Mouse (Mus musculus): Measurements from ENCODE around the gene Fam71e1.

The Fam71e1 gene

DNA sequence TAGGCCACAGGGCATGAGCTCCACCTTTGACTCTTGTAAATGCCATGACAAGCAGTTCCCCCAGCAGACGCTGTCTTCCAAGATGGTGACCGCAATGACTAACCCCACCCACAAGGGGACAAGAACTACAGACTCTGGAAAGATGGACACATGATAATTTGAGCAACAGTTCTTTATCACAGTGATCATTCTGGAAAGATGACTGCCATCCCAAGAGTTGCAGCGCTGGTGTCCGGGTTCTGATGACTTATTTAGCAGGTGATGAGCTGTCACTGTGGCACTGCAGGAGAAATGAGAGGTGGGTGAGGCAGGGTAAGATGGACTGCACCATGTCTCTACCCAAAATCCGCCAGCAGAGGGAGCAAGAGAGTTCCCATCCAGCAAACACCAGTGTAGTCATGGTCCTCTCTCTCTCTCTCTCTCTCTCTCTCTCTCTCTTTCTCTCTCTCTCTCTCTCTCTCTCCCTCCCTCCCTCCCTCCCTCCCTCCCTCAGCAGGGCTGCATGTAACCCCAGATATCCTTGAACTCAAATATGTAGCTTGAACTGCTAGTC is 5.3 kb downstream of the Fam71e1 start:
- peak; percentile 72 to 82 for DNase-seq

DNA sequence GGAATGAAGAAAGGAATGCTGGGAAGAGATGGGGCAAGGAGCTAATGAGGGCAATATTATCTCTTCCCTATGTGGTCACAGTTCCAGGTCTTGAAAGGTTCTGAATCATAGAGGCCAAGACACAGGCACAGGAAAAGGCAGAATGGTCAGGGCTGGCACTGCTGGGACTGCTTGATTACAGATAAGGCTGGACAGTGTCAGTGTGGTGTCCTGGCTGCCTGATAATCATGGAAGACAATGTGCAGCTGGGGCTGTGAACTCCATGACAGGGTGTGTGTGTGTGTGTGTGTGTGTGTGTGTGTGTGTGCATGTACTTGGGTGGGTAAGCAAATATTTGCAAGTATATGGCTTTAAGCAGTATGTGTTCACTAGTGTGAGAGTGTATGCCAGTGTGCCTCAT is 11.1 kb downstream of the Fam71e1 start:
- no peak for DNase-seq

DNA sequence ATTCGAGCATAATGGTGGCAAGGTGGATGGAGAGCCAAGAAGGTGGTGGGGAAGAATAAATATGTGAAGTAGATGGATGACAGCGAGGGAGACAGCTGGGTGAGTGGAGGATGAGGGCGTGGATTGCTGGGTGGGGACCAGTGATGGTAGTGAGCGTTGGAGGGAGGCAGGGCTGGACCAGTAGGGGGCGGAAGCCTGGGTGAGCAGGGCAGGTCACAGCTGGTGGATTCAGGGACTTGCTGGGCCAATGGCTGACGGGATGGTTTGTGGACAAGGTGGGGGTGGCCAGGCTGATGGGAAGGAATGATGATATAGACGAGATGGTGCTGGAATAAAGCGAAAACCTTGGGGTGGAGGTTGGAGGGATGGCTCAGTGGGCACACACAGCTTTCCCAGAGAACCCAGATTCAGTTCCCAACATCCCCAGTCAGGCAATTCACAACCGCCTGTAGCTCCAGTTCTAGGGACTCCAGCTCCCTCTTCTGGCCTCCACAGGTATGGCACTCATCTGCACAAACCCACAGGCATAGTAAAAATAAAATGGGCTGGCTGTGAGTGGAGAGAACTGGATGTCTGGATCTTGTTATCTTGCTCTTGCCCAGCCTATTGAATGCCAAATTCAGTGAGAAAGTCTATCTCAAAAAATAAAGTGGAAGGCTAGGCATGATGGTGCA is 23.0 kb downstream of the Fam71e1 start:
- DNase-seq: no peak

DNA sequence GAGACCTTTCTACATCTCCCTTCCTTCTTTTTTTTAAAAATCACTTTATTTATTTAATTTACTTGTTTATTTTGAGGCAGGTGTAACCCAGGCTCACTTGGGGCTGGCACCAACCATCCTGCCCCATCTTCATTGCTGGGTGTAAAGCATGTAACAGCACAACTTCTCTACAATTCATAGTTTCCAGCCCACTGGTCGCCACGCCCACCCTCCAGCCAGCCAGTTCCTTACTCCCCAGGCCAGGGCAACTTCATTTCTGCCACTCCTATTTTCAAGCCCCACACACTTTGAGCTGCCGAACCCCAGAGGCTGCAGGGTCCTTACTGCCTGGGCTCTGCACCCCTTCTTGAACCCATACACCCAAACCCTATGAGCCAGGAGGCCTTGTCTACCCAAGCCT is 24.6 kb downstream of the Fam71e1 start:
- DNase-seq: no peak

DNA sequence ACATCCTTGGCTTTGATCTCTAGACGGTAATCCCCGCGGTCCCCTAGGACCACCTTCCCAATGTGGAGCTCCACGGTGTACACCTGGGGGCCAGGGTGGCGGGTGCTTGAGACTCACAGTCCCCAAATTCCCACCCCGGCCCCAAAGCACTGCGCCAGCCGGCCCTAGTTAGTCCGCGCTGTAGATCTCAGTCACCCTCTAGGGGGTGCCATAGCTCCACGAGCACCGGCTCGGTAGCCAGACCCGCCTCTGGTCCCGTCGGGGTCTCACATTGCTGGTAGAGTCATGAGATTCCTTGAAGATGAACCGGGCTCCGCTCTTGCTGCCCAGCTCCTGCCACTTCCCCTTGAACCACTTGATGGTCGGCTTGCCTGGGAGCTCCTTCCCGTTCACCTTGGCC is 25.3 kb downstream of the Fam71e1 start:
- peak; percentile 75 to 76 for DNase-seq

DNA sequence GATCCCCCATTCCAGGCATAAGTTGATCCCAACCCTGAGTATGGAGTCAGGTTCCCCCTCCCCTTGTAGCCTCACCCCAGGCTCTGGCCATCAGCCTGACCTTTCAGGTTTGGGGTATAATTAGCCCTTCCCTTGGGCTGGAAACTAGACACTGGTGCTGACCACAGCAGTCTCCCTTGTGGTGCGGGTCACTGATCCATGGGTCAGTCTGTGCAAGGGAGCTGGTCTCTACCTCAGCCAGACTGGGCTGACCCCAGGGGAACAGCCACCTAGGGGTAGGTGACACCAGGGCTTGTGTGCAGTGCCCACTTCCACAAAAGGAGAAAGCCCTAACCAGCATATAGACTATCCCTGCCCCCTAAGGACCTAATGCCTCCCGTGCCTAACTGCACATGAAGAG is 26.7 kb downstream of the Fam71e1 start:
- DNase-seq: no peak

DNA sequence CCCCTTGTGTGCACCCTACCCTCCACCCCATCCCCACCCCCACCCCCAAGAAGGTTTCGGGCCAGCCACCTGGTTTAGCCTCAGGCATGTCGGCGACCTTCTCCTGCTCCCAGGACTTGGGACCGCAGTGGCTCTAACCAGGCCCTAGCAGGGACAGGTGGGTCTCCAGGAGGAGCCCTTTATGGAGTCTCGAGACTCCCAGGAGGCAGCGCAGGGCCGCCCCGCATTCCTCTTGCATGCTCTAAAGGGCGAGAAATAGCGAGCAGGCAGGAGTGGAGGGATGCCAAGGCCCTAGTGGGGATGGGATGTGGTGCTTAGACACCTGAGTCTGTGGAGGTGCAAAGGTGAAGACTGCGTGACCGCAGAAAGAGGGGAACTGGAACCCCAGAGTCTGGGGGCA is 28.1 kb downstream of the Fam71e1 start, which contains the start of gene Mybpc2:
TSS of gene Mybpc2 (minus strand) at position 155 of the 400 bp plus-strand sequence.
- peak; percentile 48 to 64 for DNase-seq

DNA sequence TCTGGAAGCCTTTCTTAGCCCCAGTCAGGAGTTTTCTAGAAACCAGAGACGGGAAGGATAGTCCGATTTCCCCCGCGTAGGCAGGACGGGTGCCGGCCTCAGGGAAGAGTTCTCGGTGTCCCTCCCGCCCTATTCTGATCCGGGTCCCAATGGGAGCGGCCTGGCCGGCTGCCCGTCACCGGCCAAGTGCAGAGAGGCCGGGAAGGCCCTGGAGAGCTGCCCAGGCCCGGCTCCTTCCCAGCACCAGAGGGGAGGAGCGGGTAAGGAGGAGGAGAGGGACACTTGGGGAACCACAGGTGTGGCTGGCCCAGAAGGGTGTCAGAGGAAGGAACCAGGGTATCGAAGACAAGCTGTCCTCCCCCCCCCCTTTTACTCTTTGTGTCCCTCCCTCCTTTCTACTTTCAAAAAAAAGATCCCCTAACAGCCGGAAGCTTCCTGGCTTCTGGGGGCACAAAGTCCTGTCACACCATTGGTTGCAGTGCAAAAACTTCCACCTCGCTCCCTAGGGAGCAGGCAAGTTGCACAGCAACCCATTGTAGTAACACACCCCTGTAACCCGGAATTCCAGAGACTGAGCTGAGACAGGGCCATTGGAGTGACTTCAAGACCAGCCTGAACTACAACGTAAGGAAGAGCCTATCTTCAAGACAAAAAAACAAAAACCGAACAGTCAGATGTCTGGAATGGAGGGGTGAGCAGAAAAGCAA is 28.9 kb downstream of the Fam71e1 start:
- peak; percentile 92 to 96 for DNase-seq

DNA sequence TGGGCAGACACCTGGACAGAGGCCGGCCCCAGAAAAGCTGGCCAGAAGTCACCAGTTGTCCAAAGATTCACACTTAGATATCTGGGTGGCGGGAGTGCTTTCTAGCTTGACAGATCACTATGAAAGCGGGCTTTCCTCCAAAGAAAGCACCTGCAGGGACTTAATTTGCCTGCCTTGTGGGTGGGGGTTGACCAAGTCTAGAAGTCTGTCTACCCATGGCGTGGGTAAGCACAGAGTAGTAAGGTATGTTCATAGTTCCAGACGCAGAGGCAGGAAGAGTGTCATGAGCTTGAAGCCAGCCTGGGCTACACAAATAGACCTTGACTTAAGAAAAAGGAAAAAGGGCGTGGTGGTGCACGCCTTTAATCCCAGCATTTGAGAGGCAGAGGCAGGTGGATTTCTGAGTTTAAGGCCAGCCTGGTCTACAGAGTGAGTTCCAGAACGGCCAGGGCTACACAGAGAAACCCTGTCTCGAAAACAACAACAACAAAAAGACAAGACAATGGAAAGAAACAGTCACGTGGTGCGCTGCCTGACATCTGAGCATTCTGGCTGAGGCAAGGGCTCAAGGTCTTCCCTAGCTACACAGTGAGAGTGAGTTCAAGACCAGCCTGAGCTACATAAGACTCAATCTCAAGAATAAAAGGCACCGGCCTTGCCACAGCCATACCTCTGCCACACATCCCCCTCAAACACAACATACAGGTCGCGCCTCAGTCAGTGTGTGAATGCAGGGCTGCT is 30.2 kb downstream of the Fam71e1 start:
- DNase-seq: peak in 1 of 2 experiments; percentile 30

DNA sequence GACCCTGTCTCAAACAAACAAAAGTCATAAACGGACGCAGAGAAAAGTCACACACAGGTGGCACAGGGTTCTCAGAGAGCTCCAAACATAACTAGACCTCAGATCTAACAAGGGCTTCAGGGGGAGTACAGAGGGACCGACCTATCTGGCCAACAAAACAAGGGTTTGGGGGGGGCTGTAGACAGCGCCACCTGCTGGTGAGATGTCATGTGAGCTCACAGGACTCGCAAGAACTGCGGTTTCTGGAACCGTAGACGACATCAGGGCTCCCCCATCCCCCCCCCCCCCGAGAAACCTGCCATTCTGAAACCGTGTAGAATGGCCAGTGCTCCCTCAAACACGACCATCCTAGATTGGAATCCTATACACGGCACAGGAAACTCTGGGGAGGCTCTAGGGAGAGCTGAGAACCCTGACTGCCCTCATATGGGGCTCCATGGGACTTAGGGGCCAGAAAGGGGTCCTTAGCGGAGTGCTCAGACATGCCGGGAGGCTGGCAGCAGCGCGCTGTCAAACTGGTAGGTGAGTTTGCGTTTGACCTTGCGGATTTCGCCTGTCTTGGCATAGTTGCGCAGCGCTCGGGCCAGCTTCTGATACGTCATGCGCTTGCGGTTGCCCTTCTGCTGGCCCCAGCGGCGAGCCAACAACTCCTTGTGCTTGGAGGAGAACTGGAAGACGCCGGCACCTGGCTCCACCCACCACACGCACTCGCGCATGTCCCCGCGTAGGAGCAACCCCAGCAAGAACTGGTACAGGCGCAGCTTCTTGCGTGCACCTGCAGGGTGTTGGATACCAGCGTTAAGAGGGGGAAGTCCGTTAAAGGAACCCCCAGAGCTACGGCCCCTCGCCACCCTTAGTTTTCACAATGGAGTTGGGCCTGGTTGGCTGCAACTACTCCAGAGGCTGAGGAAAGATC is 31.4 kb downstream of the Fam71e1 start:
- DNase-seq: peak; percentile 82 to 93

DNA sequence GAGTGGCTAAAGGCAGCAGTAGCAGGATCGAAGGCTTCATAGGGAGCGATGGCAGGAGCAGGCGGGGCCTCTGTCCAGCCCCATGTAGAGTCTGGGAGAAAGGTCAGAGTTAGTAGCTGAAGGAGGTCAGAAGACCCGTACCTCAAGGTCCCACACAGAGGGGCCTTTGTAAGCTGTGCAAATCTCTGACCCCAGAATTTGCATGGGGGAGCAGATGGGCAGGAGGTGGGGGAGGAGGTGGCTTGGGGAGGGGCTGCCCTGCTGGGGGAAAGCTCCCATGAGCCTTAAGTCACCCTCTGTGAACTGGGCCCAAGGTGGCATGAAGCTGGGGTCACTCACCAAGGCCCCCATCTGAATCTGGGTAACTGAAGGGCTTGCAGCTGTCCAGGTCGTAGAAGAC is 33.1 kb downstream of the Fam71e1 start:
- no peak for DNase-seq

DNA sequence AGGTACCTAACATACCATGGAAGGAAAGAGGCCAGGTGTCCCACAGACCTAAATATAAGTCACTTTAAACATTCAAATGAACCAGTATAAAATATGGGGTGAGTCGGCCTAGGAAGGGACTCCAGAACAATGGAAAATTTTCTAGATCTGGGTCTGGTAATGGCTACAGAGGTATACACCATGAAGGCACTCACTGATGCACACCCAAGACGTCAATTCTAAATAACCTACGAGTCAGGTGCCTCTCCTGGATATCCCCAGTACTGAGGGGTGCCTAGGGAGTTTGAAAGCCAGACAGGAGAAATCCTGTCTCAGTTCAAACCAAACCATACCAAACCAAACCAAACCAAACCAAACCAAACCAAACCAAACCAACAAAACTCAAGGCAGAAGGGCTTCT is 34.1 kb downstream of the Fam71e1 start:
- no peak for DNase-seq

DNA sequence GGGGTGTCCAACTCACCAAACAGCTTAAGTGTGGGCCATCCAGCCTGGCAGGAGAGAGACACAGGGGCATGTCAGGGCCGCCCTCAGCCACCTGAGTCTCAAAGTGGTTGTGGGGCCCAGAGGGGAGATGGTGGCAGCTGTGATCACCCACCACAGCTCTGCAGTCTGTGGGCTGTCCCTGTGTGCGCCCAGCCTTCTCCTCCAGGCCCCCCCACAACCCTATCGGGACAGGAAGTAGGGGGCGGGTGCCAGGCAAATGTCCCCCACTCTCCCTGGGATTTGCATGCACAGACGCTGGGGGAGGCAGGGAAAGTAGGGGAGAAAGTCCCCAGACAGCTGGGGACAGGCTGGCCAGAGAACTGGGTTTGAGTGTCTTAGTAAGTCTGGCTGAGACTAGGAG is 34.8 kb downstream of the Fam71e1 start:
- DNase-seq: peak in 1 of 2 experiments; percentile 25

DNA sequence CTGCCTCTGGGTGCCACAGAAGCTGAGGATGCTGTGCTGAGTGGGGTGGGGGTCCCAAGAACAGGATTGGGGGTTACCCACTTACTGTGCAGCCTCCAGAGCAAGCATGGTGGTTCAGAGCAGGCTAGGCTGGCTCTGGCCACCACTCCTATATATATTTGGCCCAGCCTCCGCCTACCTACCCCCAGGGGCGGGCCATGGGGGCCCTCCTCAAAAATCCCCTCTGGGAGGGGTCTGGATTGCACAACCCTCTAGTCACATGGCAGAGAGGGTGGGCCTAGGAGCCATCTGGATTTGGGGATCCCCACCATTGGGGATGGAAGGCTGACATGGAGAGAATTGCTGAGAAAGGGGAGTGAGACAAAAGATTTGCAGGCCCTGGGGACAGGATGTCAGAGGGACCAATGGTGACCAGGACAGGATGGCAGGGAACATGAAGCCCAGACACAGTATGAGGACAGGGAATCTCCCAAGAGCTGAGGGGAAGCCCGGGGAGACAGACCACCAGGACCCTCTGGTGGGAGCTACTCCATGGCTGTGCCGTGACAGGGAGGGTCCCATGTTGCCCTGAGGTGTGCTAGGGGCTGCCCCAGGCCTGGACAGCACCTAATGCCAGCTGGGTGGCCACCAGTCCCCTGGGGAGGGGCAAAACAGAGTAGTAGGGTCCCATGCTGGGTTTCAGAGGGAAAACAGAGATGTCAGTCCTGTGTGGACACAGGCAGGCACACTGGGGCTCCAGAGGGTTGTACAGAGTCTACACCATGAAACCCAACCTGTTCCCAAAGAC is 35.8 kb downstream of the Fam71e1 start, which contains the start of gene Spib:
TSS of gene Spib (minus strand) at position 126 of the 787 bp plus-strand sequence.
- DNase-seq: no peak

DNA sequence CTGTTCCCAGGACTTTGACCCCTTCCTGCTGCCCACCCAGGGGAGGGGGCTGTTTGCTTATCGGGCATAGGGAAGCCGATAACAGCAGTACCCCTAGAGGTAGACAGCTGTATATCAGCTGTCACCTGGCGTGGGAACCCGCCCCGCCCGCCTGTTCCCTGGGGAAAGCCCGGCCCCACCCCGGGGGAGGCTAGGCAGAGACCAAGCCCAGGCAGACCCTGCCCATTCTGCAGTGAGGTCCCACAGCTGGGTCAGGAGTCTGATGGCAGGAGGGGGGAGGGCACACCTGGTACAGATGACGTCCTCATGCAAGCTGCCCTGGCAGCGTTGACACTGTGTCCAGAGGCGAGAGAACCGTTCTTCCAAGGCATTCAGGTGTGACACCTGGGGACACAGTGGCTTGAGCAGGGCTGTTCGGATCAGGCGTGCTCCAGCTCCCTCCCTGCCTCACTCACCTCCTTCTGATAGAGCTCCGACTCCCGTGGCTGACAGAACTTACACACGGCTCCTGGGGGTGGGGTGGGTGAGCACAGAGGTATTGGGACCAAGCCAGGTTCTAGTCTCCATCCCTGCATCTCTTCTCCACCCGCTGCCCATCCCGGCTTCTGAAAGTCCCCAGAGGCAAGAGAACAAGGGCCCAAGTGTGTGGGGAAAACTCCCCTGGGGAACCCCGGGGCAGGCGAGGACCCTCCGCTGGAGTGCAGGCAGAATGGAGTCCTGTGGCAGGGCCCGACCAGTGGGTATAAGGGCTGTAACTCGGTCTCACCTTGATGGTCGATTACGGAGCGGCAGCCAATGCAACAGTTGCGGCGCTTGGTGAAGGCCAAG is 36.8 kb downstream of the Fam71e1 start:
- DNase-seq: no peak

DNA sequence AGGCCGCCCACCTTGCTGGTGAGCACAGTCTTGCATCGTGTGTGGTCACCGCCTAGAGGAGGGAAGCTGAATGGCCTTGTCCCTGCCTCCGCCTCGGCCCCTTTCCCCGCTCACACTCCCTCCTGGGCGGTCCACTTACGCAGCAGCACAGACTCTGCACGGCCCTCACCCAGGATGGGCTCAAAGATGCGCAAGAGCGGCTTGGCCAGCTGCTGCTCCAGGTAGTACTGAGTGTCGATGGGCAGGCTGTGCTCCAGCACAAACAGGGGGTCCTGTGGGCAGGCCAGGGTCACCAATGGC is 37.3 kb downstream of the Fam71e1 start:
- no peak for DNase-seq

DNA sequence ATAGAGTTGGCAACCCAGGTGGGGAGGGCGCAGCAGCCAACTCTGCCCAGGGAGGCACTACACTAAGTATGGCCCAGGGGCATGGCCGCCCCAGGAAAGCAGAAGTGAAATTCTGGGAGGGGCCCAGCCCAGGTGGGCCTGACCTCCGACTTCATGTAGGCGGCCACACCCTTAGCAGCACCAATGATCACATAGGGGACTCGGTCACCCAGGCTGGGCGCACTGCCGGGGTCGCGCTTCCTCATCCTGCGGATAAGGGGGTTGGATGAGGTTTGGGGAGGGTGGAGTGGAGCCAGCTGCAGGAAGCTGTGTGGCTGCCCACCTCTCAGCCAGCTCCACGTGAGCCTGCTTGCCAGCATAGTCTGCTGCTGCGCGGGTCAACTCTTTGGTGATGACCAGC is 37.9 kb downstream of the Fam71e1 start:
- DNase-seq: no peak

DNA sequence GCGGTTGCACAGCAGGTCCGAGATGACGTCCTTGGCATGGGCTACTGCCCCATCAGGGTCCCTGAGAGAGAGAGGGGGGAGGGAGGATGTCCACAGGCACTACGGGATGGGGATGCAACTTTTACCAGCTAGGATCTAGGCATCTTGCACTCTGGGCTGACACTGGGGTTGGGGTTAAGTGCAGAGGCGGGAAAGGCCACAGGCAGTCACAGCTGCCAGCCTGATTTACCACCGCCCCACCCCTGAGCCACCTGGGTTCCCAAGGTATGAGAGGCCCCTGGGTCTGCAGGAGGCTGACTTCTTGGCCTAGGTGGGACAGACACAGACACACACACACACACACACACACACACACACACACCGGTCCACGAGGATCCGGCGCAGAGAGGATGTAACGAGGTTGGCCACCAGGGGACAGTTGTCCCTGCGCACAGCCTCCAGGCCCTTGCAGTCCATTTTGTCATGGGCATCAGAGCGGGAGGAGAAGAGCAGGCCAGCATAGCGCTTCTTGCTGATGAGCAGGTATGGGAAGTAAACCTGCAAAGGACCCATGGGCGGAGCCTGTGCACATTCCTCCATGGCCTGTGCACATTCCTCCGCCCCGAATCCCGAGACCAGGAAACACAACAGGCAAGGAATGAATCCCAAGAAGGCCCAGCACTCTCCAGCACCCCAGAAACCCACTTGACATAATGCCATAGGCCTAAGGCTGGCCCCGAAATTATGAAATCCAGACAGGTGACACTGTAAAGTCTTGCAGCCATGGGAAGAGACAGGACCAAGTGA is 38.5 kb downstream of the Fam71e1 start:
- DNase-seq: no peak

DNA sequence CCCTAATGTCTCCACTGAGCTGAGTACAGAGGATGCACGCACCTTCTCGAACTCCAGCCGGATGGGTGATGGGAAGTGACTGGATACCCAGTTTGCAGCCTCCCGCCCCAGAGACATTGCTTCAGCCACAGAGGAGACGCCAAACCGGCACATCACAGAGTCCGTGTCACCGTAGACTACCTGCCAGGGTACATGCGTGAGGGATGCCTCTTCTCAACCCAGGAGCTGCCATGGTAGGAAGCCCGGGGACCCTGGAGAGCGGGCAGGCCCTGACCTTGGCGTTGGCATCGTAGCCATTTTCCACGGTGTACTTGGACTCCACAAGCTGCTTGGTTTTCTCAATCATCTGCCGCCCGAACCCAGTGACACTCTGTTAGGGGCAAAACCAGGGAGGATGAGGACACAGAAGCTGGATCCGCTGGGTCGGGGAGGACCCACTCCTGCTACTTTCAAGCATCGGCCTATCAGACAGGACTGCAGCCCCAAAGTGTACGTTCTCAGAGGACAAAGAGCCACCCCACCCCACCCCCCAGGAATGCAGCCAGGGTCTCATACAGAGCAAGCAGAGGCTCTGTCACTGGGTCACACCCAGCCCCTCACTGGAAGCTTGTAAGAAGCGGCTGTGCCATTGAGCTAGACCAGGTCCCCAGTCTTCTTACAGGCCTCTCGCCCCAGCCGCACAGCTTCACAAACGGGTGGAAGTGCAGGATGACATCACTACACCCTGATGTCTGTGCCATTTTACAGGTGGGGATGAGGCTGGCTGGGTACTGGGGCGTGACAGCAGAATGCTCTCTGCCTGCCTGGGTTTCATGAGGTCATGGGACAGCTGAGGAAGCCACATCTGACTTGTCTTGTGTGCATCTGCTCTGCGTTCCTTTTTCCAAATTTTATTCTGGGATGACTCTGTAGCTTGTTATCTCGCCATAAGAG is 39.5 kb downstream of the Fam71e1 start:
- DNase-seq: no peak

Data from kidney, postnatal 25 days (tissue).